Mouse (Mus musculus) myocyte (in vitro differentiated cells): ENCODE data around the gene Kcnd3.

Experiments used
- MYOD1 ChIP-seq, 3 experiments: IDR thresholded peaks; one replicate each; pipeline ENCODE4 v1.6.1; 2011; ENCODE audit warnings: control low read depth in 2 of 3, low read depth in 2 of 3, mild to moderate bottlenecking in 2 of 3, moderate library complexity in 1 of 3; ENCODE audit not compliant: insufficient read length in 2 of 3, control insufficient read depth in 1 of 3
- POLR2A ChIP-seq: IDR thresholded peaks from one replicate; pipeline ENCODE4 v1.6.1; 2011; ENCODE audit warnings: low read depth, mild to moderate bottlenecking, control low read depth, moderate library complexity; ENCODE audit not compliant: insufficient read length
- POLR2AphosphoS2 ChIP-seq: IDR thresholded peaks from one replicate; pipeline ENCODE4 v1.6.1; 2011; ENCODE audit warnings: low read depth, control low read depth; ENCODE audit not compliant: insufficient read length
- SRF ChIP-seq: IDR thresholded peaks from one replicate; pipeline ENCODE4 v1.6.1; 2011; ENCODE audit warnings: low read depth; ENCODE audit not compliant: control insufficient read depth, insufficient read length
- TCF12 ChIP-seq: IDR thresholded peaks from one replicate; pipeline ENCODE4 v1.6.1; 2011; ENCODE audit warnings: mild to moderate bottlenecking, control low read depth; ENCODE audit not compliant: poor library complexity, insufficient read depth, severe bottlenecking

DNA sequence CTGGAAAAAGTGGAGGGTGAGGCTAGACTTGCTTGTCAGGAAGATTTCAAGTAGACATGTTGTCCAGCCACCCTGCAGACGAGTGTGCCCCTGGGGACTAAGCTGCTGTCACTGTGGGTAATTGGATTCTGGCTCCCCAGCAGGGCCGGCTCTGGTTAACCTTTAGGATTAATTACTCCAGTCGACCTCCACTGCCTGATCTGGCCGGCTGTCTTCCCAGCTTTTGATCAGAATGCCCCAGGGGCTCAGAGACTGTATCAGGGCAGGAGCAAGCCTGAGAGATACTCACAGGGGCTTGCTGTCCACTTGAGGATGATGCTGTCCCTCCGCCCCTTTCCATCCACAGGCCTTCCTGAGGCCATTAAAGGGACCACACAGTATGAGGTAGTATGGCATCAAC is 77.6 kb downstream of the Kcnd3 start:
- TF ChIP-seq POLR2A (no peak), POLR2AphosphoS2 (no peak), TCF12 (no peak), MYOD1 (IDR thresholded peaks at IDR 0.05; ENCODE audit: control insufficient read depth in 1 of 3, insufficient read length in 2 of 3, low read depth in 2 of 3) (no peak), SRF (no peak)
